Mouse (Mus musculus) cerebellum, postnatal 25 days (tissue): ENCODE data around the gene Plcb3.
A peak's percentile ranks its signal among the peaks of the same experiment; 100 is the strongest.

ENCODE experiments used
- DNase-seq, 2 experiments: peaks; one replicate each; pipeline ENCODE4 v3.0.0; 2021; ENCODE audit warnings: mixed read lengths in 2 of 2

Plcb3 gene

GRCm38 (mm10) chr19:6919876-6920740 is 56.2 kb downstream of the Plcb3 start:
- DNase-seq, result peak; percentile 48 to 64

DNA sequence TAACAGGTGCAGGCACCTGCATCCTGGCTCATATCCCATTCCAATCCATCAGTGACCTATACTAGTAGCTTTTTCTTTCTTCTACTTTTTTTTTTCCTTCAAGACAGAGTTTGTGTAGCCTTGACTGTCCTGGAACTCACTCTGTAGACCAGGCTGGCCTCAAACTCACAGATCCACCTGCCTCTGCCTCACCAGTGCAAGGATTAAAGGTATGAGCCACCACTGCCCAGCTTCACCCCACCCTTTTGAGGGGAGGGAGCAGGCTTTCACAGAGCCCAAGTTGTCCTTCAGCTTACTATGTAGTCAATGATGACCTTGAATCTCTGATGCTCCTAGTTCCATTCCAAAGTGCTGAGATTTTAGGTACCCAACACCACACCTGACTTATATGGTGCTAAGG is 56.8 kb downstream of the Plcb3 start:
- no peak for DNase-seq

DNA sequence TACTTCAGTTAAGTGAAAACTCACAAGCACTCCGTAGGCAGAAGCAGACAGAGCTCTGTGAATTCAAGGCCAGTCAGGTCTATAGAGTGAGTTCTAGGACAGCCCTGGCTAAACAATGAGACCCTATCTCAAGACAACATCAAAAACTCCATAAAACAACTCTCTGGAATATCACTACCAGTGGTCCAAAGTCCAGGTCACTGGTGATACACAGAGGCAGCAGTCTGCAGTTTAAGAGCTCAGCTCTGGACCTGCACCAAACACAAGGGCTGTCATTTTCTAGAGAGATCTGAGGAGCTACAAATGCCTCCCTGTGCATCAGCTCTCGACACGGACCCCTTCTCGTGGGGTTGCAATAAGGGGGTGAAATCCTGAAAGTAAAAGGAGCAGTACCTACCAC is 57.9 kb downstream of the Plcb3 start:
- no peak for DNase-seq

DNA sequence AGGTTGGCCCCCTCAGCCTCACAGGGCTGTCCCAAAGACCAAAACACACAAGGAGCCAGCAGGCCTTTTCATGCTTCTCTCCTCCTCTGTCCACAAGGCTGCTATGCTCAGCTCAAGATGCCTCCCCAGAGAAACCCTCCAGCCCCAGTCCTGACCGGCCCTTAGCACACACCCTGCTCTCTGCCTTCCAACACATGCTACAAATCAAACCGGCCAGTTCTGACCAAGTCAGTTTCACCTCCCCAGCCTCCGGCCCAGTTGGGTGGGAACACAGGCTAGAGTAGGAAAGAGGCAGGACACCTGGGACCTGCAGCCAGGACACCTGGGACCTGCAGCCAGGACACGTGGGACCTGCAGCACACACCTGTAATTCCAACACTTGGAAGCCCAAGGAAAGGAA is 59.8 kb downstream of the Plcb3 start:
- DNase-seq, result no peak

DNA sequence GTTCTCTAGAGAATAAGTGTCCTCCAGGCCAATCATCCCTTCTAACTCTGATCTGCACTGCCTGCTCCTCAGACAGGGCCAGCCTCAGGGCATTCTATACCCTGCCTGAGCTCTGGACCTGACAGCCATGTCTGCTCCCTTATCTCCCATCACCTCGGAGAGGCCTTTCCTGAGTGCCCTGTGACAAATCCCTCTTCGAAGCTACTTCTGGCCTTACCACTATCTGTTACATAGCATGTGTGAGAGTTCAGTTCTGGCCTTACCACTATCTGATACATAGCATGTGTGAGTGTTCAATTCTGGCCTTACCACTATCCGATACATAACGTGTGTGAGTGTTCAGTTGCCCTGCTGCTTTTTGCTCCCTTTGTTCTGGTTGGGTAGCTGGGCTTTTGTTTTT is 61.0 kb downstream of the Plcb3 start:
- no peak for DNase-seq

DNA sequence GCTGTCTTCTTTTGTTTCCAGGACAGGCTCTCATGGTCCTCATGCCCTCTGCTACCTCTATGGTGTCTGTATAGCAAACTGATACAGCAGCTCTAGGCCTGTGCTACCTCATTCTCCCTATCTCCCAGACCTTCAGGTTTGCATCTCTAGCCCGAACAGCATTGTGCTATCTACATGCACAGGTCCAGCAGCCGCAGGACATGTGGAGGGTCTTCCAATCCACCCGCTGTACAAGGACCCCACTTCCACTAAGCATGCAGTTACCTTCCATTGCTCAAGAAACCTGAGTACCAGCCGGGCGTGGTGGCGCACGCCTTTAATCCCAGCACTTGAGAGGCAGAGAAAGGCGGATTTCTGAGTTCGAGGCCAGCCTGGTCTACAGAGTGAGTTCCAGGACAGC is 61.7 kb downstream of the Plcb3 start:
- no peak for DNase-seq

DNA sequence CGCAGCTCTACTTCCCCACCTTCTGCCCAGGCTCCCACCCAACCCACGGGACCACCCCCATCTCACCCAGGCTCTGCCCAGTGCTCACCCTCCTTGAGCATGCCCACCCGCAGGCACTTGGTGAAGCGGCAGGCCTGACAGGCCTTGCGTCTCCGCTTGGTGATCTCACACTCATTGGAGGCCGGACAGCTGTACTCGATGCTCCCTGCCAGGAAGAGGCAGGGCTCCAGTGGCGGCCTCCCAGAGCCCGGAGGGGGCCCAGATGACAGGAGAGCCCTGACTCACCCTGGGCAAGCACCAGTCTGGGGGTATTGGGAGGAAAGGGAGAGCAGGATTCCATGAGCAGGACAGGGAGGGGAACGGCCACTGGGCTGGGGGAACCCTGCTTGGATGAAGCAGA is 62.3 kb downstream of the Plcb3 start:
- DNase-seq, result no peak

- no peak for DNase-seq
Measured at GRCm38 (mm10) chr19:6913036-6913435, 63.2 kb downstream of the Plcb3 start.

DNA sequence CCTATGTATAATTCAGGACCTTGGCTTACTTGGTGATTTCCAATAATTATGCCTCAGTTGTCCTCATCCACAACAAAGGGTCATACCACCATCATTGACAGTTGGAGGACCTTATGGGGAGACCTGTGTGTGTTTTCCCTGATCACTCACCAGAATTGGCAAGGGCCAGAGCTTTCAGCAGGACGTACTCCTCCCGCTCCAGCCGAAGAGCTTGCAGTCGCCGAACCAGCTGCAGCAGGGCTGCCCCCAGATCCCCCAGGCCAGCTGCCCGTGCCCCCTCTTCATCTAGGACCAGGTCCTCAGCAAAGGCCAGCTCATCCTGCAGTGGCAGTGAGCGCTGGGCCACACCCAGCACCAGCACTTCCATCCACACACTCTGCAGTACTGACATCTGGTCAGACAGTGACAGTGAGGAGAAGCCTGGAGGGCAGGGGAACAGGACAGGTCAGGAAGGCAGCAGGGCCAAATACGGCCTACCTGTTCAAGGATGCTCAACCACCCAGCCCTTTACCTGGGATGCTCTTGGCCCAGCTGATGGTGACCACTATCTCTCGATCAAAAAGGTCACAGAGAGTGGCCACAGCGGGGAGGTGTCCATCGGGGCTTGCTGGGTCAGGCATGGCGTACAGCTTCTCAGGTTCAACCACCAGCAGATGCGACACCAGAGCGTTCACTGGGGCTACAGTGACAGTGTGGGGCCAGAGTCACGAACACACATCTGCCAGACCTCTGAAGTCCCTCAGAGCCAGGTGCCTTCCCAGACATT is 63.9 kb downstream of the Plcb3 start:
- DNase-seq, result no peak

- DNase-seq, result peak; percentile 25 to 37
Measured at GRCm38 (mm10) chr19:6911101-6912074, 64.9 kb downstream of the Plcb3 start.

GRCm38 (mm10) chr19:6910306-6910705 is 66.0 kb downstream of the Plcb3 start:
- peak in 1 of 2 experiments; percentile 64 for DNase-seq

DNA sequence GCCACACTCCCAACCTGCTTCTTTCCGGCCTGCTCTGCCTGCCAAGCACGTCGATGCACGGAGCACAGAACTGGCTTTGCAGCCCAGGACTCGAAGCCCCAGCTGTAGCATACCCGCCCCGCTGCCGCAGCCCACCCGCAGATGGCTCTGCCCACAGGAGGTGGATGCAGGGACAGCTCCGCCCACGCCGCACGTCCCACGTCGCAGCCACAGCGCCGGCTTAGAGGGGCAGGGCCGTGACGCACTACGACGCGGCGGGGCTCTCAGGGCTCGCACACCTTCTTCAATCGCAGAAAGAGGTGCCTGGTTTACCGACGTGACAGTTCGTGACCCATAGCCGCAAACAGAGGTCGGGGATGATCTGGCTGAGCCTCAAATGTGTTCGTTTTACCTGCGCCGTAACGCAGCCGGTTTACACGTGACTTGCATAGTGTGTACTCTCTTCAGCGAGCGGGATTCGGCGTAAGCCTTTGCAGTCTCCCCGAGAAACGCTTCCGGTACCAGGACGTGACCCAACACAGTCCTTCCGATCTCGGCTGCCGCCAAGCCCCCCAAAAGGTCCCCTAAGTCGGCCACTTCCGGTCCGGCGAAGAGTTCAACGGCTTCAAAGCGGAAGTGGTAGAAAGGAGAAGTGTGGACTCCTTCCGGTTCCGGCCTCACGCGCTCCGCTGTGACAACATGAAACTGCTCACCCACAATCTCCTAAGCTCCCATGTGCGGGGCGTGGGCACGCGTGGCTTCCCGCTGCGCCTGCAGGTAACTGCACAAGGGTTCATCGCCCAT is 66.6 kb downstream of the Plcb3 start, which contains the start of the genes Trmt112 and Prdx5:
Trmt112 (plus strand) TSS at position 192 of the 783 bp plus-strand sequence.
Prdx5 (minus strand) TSS at position 600 of the 783 bp plus-strand sequence.
- peak; percentile 91 to 95 for DNase-seq

GRCm38 (mm10) chr19:6909021-6909420 is 67.2 kb downstream of the Plcb3 start:
- no peak for DNase-seq

DNA sequence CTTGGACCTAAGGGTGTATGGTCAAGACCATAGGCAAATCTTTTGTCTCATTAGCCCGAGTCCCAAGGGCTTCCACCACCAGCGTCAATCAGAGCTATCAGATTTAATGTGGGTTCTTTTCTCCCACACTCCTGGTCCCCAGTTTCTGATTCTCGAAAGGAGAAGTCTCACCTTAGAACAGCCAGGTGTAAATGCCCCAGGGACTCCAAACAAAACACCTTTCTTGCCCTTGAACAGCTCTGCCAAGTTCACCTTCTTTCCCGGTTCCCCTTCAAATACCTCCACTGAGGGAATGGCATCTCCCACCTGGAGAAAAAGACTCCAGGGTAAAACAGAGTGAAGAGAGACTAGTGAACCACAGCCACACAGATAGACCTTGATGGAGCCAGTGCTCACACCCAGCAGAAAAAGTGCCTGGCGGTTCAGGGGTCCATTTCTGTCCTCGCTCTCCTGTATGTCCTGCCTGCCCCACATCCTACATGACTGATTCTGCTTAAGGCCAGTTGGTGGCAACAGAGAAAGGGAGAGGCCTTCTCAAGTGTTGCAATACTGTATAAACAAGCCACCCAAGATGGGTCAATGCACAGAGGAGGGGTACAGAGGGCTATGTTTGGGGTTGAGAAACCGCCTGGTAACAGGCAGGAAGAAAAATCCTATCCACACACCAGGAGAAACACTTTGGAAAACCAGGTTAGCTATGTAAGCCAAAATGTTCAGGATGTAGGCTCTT is 68.3 kb downstream of the Plcb3 start:
- peak; percentile 23 to 25 for DNase-seq

- DNase-seq, result peak in 1 of 2 experiments; percentile 15
Measured at GRCm38 (mm10) chr19:6907094-6907493, 69.2 kb downstream of the Plcb3 start.

- DNase-seq, result peak; percentile 15 to 27
Measured at GRCm38 (mm10) chr19:6906199-6906598, 70.1 kb downstream of the Plcb3 start.

DNA sequence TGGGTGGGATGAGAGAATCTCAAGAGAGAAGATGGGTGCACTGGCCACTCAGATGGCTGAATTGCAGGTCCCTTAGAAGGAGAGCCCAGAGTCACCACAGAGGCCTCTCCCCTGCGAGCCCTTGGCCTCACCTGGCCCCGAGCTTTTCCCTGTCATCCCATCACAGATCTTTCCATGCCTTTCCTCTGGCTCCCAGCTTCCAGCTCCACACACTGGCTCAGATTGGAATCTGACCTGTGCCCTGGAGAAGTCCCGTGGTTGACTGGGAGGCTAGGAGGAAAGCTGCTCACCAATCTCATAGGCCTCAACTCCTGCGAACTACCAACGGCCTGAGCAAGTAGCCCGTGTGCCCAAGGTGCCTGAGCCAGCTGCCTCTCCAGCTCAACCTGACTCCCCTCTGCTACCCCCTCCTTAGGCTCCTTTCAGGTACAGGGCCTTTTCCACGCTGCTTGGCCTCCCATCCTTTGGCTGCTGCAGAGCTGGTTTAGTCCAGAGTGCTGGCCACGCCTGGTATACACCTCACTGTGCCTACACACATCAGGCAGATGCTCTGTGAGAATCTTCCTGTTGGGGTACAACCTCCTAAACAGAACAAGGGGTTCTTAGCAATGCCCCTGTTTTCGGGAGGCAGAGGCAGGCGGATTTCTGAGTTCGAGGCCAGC is 70.6 kb downstream of the Plcb3 start:
- no peak for DNase-seq

- DNase-seq, result no peak
Measured at GRCm38 (mm10) chr19:6904846-6905245, 71.4 kb downstream of the Plcb3 start.

DNA sequence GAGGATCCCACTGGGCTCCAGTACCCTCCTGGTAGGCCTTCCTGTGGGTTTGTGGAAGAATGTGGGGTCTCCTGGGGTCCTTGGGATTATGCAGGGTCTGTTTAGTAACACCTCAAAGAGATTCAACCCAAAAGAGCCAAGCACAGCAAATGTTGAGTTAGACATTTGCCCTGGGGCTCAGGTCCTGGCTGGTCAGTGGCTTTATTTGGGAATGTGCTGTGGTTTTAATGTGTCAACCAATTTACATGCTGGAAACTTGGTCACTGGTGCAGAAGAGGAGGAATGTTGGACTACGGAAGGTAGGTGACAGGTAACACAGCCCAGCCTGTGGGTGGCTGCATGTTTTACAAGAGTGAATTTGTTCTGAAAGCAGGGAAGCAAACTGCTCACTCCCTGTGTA is 73.2 kb downstream of the Plcb3 start:
- no peak for DNase-seq
